Mouse (Mus musculus) testis, adult 2 months (tissue): ENCODE measurements at regions not wholly inside any gene's neighbourhood (a gene's known extent, or its start where the extent isn't known, plus 50 kb on each side); places are given as distances from the start of the nearest gene placed in this dataset.

Experiments used
- CTCF ChIP-seq: fragments of 200-500 bp; IDR thresholded peaks from 2 replicates; pipeline ENCODE4 v1.5.1; 2012; ENCODE audit warnings: low read depth, mild to moderate bottlenecking, inconsistent platforms, low read length, moderate library complexity; ENCODE audit not compliant: control insufficient read depth, insufficient read depth, insufficient replicate concordance
- POLR2A ChIP-seq: fragments of 200-500 bp; IDR thresholded peaks from 2 replicates; pipeline ENCODE4 v1.6.1; 2012; ENCODE audit warnings: low read depth, mild to moderate bottlenecking, inconsistent platforms, low read length, moderate library complexity; ENCODE audit not compliant: control insufficient read depth

DNA sequence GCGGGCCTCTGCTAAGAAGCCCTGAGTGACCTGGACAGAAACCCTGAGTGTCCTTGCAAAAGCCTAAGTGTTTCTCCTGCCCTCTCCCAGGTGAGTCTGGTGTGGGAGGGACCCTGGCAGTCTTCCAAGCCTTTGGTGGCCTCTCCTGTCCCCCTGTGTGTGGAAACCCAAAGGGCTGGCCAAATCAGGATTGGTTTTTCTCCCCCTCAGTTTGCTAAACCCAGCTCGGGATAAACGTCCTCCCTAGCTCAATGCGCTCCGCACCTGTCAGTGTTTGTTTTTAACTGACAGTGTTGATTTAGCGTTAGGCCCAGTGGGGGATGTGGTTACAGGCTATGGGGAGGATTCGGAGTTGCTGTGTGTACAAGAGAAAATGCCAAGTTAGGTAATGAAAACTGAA lies 140.9 kb upstream of the Dyrk2 start:
- TF ChIP-seq CTCF (no peak), POLR2A (no peak)
